Mouse (Mus musculus): Measurements from ENCODE around the gene Ttll7. TPM values are rescaled to one million over a fixed set of nuclear protein-coding genes. Genes with fewer than 3 reads are reported as not detected.
A peak's percentile ranks its signal among the peaks of the same experiment; 100 is the strongest.

Ttll7 gene
- polyA plus RNA-seq, 1 experiment from 2014 or later, result 7.8 TPM

GRCm38 (mm10) chr3:146946641-146947040 is 94.5 kb downstream of the Ttll7 start:
- no peaks in the 10 kb centered on the region for H3K9me3 ChIP-seq
- H3K27me3 ChIP-seq (replicated peaks), result no peaks in the 10 kb centered on the region
- 0 out of 2 replicates have a peak, but pooled peaks cover 2% of the 10 kb centered on the region for H3K4me1 ChIP-seq
- H3K9ac ChIP-seq, result no peak overlapping the region
- peak; percentile 48; the same call in 1 of the 2 replicates for ATAC-seq (replicated peaks)
- WGBS, result 87% methylated on average over 8 of the region's 8 CpGs
- no peak overlapping the region for H3K4me2 ChIP-seq
- H3K27ac ChIP-seq, result no peak overlapping the region
- no peaks in the 10 kb centered on the region for H3K36me3 ChIP-seq (replicated peaks)
- H3K4me3 ChIP-seq, result no peak overlapping the region

- ATAC-seq (replicated peaks), result no peak
- H3K27me3 ChIP-seq (replicated peaks), result no peaks in the 10 kb centered on the region
Observed at GRCm38 (mm10) chr3:146956792-146957191, 104.6 kb downstream of the Ttll7 start.

GRCm38 (mm10) chr3:146962838-146963237 is 110.7 kb downstream of the Ttll7 start:
- Histone ChIP-seq H3K4me1 (no peaks in the 10 kb centered on the region; the same call in 1 of the 2 replicates), H3K4me2 (no peak overlapping the region), H3K4me3 (no peak overlapping the region), H3K36me3 (replicated peaks) (0 out of 2 replicates have a peak, but pooled peaks cover 5% of the 10 kb centered on the region), H3K9me3 (no peaks in the 10 kb centered on the region), H3K9ac (no peak overlapping the region), H3K27ac (no peak overlapping the region), H3K27me3 (replicated peaks) (no peaks in the 10 kb centered on the region)
- ATAC-seq (replicated peaks), result no peak

More at GRCm38 (mm10) chr3:146956792-146957191, 104.6 kb downstream of the Ttll7 start:
- 85% methylated on average over 8 of the region's 8 CpGs for WGBS
- Histone ChIP-seq H3K4me1 (no peaks in the 10 kb centered on the region), H3K4me2 (no peak overlapping the region), H3K9ac (no peak overlapping the region), H3K9me3 (no peaks in the 10 kb centered on the region), H3K4me3 (no peak overlapping the region), H3K27ac (no peak overlapping the region), H3K36me3 (replicated peaks) (0 out of 2 replicates have a peak, but pooled peaks cover under 1% of the 10 kb centered on the region)

GRCm38 (mm10) chr3:146964384-146964783 is 112.2 kb downstream of the Ttll7 start:
- Histone ChIP-seq H3K4me1 (no peaks in the 10 kb centered on the region; the same call in 1 of the 2 replicates), H3K4me2 (no peak overlapping the region), H3K36me3 (replicated peaks) (0 out of 2 replicates have a peak, but pooled peaks cover 8% of the 10 kb centered on the region), H3K9ac (no peak overlapping the region), H3K27me3 (replicated peaks) (no peaks in the 10 kb centered on the region), H3K27ac (no peak overlapping the region), H3K4me3 (no peak overlapping the region), H3K9me3 (no peaks in the 10 kb centered on the region)
- 92% methylated on average over 3 of the region's 3 CpGs for WGBS
- no peak for ATAC-seq (replicated peaks)

GRCm38 (mm10) chr3:146967242-146967641 is 115.1 kb downstream of the Ttll7 start:
- no peaks in the 10 kb centered on the region; the same call in 1 of the 2 replicates for H3K4me1 ChIP-seq
- no peaks in the 10 kb centered on the region for H3K27me3 ChIP-seq (replicated peaks)
- 83% methylated on average over 7 of the region's 7 CpGs for WGBS
- no peak overlapping the region for H3K4me3 ChIP-seq
- no peaks in the 10 kb centered on the region for H3K9me3 ChIP-seq
- H3K27ac ChIP-seq, result no peak overlapping the region
- no peak overlapping the region for H3K9ac ChIP-seq
- H3K36me3 ChIP-seq (replicated peaks), result 0 out of 2 replicates have a peak, but pooled peaks cover 6% of the 10 kb centered on the region
- no peak overlapping the region for H3K4me2 ChIP-seq
- ATAC-seq (replicated peaks), result no peak

GRCm38 (mm10) chr3:146967834-146968233 is 115.7 kb downstream of the Ttll7 start:
- Histone ChIP-seq H3K9me3 (no peaks in the 10 kb centered on the region), H3K27me3 (replicated peaks) (no peaks in the 10 kb centered on the region), H3K36me3 (replicated peaks) (0 out of 2 replicates have a peak, but pooled peaks cover 6% of the 10 kb centered on the region), H3K4me1 (no peaks in the 10 kb centered on the region; the same call in 1 of the 2 replicates), H3K4me3 (no peak overlapping the region), H3K27ac (no peak overlapping the region), H3K9ac (no peak overlapping the region), H3K4me2 (no peak overlapping the region)
- no peak for ATAC-seq (replicated peaks)
- WGBS, result 46% methylated on average over 4 of the region's 4 CpGs

GRCm38 (mm10) chr3:146978272-146978671 is 126.1 kb downstream of the Ttll7 start:
- H3K27ac ChIP-seq, result no peak overlapping the region
- no peaks in the 10 kb centered on the region for H3K27me3 ChIP-seq (replicated peaks)
- no peaks in the 10 kb centered on the region for H3K9me3 ChIP-seq
- WGBS, result 59% methylated on average over 3 of the region's 3 CpGs
- H3K4me1 ChIP-seq, result no peaks in the 10 kb centered on the region
- H3K36me3 ChIP-seq (replicated peaks), result no peaks in the 10 kb centered on the region
- no peak overlapping the region for H3K4me2 ChIP-seq
- H3K9ac ChIP-seq, result no peak overlapping the region
- no peak overlapping the region for H3K4me3 ChIP-seq
- no peak for ATAC-seq (replicated peaks)

GRCm38 (mm10) chr3:146993834-146994669 is 141.9 kb downstream of the Ttll7 start:
- peak; percentile 80 for ATAC-seq (replicated peaks)
- Histone ChIP-seq H3K27me3 (replicated peaks) (no peaks in the 10 kb centered on the region), H3K4me3 (no peak overlapping the region), H3K9me3 (no peaks in the 10 kb centered on the region), H3K36me3 (replicated peaks) (no peaks in the 10 kb centered on the region), H3K4me2 (peak overlapping the region; percentile 29; the same call in 1 of the 2 replicates), H3K27ac (no peak overlapping the region), H3K9ac (no peak overlapping the region), H3K4me1 (no peaks in the 10 kb centered on the region)
- 40% methylated on average over 26 of the region's 26 CpGs for WGBS

- Histone ChIP-seq H3K9me3 (no peaks in the 10 kb centered on the region), H3K36me3 (replicated peaks) (no peaks in the 10 kb centered on the region), H3K27ac (no peak overlapping the region), H3K4me2 (peak overlapping the region; percentile 29; the same call in 1 of the 2 replicates), H3K9ac (no peak overlapping the region), H3K4me3 (no peak overlapping the region), H3K4me1 (no peaks in the 10 kb centered on the region), H3K27me3 (replicated peaks) (no peaks in the 10 kb centered on the region)
- WGBS, result 73% methylated on average over 15 of the region's 15 CpGs
- ATAC-seq (replicated peaks), result no peak
Observed at GRCm38 (mm10) chr3:146994670-146995415, 142.7 kb downstream of the Ttll7 start.

- H3K9me3 ChIP-seq, result no peaks in the 10 kb centered on the region
- no peaks in the 10 kb centered on the region for H3K36me3 ChIP-seq (replicated peaks)
- H3K4me2 ChIP-seq, result no peak overlapping the region
- no peak overlapping the region for H3K27ac ChIP-seq
- H3K4me1 ChIP-seq, result no peaks in the 10 kb centered on the region
- no peak for ATAC-seq (replicated peaks)
- H3K9ac ChIP-seq, result no peak overlapping the region
- 93% methylated on average over 2 of the region's 2 CpGs for WGBS
- no peaks in the 10 kb centered on the region for H3K27me3 ChIP-seq (replicated peaks)
- H3K4me3 ChIP-seq, result no peak overlapping the region
Observed at GRCm38 (mm10) chr3:146999148-146999547, 147.0 kb downstream of the Ttll7 start.

GRCm38 (mm10) chr3:147000963-147001362 is 148.8 kb downstream of the Ttll7 start:
- WGBS, result 85% methylated on average over 3 of the region's 3 CpGs
- no peak for ATAC-seq (replicated peaks)
- no peaks in the 10 kb centered on the region for H3K36me3 ChIP-seq (replicated peaks)
- no peak overlapping the region for H3K4me2 ChIP-seq
- H3K4me1 ChIP-seq, result no peaks in the 10 kb centered on the region
- H3K9ac ChIP-seq, result no peak overlapping the region
- H3K9me3 ChIP-seq, result no peaks in the 10 kb centered on the region
- no peaks in the 10 kb centered on the region for H3K27me3 ChIP-seq (replicated peaks)
- no peak overlapping the region for H3K4me3 ChIP-seq
- no peak overlapping the region for H3K27ac ChIP-seq

- WGBS, result 79% methylated on average over 3 of the region's 3 CpGs
- Histone ChIP-seq H3K4me1 (no peaks in the 10 kb centered on the region), H3K36me3 (replicated peaks) (no peaks in the 10 kb centered on the region), H3K4me2 (no peak overlapping the region), H3K4me3 (no peak overlapping the region), H3K9me3 (no peaks in the 10 kb centered on the region), H3K27me3 (replicated peaks) (no peaks in the 10 kb centered on the region), H3K9ac (no peak overlapping the region), H3K27ac (no peak overlapping the region)
- ATAC-seq (replicated peaks), result no peak
Observed at GRCm38 (mm10) chr3:147001557-147001956, 149.4 kb downstream of the Ttll7 start.

Measured in midbrain, embryonic 15.5 days (tissue).